Mouse (Mus musculus) MEL-GATA-1-ER (cell line): ENCODE data around the gene Ints3.

ENCODE experiments used
- DNase-seq: peaks from one replicate; pipeline ENCODE4 v3.0.0-alpha.2; 2012; ENCODE audit warnings: low read depth; ENCODE audit errors: extremely low read depth

The Ints3 gene

DNA sequence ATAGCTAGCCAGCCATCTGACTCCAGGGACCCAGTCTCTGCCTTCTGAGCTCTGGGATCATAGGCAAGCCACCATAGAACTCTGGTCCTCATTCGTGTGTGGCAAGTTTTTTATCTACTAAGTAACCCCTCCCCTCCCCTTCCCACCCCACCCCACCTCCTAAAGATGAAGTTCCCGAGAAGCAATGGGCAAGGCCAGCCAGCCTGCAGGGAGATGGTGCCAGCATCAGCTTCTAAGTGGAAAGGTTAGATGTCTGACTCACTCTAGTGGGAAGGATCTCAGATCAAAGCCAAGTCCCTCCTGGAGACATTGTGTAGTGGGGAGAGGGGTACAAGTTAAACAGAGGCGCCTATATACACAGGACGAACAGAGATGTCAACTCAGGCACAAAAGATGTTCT is 42.4 kb downstream of the Ints3 start:
- no peak for DNase-seq

DNA sequence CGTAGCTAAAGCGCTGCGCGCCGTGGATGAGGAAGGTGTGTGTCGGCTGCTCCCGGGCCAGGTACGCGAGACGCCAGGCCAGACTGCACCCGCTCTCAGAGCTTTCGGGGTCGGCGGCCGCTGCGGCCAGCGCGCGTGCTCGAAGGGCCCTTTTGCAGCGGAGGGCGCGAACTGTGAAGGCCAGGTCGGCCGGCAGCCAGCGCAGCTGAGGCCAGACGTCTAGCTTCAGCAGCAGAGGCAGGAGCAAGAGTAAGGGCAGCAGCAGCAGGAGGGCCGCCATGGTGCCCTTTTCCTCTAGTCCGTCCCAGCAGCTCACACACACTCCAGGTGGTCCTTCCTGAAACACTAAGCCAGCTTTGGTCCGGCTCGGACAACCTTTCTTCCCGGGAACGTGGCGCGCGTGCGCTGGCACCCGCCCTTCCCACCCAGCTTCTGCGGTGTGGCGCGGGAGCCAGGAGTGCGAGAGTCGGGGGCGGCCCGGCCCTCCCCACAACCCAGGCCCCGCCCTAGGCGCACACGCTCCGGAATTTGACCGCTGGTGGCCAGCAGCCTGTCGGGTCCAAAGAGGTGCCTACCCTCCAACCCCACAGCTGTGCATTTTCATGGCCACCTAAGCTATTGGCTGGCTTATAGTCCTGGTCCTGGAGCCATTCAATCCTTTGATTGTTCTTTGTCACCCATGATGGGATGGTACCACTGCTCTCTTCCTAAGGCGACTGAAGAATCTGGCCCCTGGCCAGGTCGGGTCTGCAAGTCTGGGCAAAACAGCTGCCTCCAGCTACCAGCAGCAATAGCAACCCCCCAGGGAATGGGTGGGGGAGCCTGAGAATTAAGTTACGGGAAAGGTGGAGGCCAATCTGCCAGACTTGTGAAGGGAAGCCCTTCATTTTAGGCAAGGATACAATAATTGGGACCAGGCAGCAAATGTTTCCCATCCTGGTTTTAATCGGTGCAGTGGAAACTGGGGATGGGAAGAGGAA is 43.6 kb downstream of the Ints3 start, which contains the start of gene Slc27a3:
Gene Slc27a3 (minus strand): TSS at position 428 of the 980 bp plus-strand sequence.
- DNase-seq: no peak

DNA sequence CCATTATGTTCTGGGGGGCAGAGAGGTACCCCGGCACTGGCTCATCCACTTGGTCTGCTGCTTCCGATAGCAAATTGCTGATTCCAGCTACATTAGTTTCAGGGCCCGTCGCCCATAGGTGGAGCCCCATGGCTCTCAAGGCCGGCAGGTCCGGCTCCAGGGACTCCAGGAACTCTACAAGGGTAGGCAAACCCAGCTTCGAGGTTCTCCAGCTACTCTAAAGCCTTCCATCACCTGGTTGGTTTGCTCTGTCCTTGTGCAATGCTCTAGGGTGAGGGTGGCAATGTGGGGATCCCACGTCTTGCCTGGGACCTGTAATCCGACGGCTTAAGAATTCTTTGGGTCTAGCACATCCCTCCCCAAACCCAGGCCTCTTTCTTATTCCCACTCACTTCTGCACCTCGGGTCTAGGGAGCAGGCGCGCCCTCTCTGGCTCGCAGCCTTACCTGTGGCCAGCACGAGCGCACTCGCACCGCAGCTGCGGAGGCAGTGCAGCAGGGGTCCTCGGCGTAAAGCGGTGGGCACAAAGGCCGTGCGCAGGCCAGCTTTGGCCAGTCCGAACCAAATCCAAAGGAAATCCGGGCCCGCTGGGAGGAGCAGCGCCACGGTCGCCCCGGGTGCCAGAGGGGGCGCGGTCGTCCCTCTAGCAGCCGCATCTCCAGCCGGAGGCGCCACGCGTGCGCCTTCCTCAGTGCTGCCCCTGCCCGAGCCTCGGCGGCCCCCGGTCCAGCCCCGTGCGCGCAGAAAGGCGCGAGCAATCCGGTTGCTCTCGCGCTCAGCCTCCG is 44.5 kb downstream of the Ints3 start:
- DNase-seq: no peak

DNA sequence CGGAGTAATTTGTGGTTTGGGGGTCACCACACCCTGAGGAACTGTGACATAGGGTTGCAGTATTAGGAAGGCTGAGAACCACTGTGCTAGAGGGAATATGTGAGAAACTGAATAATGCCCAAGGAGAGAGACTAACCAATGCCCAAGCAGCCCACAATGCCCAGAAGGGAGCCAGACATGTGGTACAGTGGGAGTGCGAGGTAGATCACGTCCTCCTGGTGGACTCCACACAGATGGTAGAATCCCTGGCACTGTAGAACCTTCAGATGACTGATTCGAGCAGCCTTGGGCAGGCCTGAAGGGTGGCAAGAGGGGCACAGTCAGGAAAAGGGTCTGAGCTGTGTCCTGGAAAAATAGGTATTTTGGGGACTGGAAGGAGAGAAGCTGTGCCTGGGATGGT is 45.2 kb downstream of the Ints3 start:
- no peak for DNase-seq

DNA sequence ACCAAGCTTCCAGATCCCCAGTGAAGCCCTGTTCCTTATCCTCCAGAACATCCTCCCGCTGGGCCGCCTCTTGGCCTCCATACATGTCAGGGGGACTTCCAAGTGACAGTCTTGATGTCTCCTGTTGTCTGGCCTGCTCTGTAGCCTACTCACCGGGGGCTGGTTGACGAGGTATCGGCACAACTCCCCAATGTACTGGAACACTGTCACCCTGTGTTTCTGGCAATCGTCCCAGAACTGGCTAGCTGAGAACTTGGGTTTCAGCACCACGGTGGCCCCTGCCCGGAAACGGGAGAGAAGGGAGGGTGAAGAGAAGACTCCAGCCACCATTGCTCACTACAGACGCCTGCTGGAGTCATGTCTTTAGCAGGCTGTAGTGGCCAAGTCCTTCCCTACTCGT is 45.9 kb downstream of the Ints3 start:
- DNase-seq: no peak

DNA sequence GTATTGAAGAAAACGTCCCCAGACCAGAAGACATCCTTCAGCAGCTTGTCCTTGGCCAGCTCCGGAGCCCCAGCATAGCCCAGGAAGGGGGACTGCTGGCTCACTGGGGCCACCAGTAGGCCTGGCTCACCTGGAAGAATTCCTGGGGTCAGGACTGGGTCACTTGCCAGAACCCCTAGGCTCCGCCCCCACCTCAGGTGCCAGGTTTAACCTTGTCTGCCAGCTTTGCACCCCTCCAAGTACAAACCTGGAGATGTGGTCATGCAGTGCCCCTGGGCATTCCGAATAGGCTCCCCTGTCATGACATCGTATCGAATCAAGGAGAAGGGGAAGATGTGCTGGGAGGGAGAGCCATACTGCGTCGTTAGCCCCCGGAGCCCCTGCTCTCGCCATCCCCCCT is 46.6 kb downstream of the Ints3 start:
- no peak for DNase-seq

DNA sequence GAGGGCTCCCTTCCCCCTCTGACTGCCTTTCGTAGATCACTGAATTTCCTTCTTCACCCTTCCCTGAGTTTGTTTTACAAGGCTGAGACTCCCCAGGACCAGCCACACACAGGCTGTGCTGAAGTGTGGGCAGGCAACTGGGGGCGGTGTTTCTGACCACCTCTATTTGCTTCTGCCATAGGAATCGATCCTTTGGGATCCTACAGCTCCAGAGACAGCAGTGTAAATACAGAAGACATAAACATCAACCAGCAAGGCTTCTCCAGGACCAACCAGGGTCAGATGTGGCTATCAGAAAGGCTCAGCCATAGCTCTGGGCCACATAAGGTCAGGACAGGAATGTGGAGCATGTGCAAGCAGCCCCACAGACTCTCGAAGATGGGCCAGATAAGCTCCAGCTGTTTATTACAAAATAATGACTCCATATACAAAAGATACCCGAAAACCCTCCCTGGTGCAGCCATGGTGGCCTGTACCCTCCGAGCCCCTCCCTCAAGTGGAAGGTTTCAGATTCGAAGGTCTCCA is 48.5 kb downstream of the Ints3 start:
- DNase-seq: no peak

DNA sequence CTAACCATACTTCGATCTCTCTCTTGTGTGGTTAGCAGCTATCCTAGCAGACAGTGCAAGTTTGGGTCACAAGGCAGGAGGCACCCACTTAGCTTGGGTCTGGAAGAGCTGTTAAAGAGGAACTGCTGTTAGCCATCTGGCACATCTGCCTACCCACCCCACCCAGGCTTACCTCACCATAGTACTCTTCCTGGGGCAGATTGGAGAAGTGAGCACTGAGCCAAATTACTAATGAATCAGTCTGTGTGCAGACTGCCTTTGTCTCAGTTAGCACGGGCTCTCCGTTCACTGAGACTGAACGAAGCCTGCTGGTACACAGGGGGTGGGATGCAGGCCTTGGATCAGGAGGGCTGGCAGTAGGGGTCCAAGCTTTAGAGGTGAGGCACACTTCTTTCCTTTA is 49.7 kb downstream of the Ints3 start:
- peak; percentile 93 for DNase-seq

DNA sequence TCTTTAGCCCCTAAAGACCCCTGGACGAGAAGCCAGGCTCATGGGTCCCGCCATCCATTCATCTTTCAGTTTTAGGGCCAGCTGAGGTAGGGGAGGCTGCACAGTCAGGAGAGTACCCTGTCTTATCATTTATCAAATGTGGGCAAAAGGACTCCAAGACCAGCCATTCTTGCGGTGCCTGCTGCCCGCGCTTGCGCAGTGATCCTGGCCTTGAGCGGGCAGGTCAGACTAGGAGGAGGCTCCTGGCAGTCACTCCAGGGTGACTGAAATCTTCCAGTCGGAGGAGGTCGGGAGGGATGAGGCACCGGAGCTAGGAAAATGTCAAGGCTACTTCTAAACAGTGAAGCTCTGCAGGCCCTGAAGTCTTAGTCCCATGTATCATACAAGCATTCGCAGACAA is 51.7 kb downstream of the Ints3 start:
- no peak for DNase-seq

DNA sequence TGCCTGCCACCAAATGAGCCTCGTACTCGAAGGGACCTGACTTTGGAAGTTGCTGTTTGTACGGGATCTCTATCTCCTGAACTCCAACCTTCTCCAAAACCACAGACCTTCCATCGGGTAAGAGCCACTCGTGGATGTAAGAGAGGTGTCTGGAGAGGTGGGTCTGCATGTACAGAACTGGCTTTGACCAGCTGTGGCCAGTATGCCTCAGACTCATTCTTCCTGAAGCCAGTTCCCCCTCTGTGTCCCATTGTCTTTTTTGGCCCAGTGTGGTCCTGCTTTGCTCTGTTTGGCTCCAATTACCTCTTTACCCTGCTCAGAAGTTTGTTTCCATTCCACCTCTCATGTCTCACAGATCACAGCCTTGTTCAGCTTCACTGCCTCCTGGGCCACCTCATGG is 54.9 kb downstream of the Ints3 start:
- DNase-seq: no peak

DNA sequence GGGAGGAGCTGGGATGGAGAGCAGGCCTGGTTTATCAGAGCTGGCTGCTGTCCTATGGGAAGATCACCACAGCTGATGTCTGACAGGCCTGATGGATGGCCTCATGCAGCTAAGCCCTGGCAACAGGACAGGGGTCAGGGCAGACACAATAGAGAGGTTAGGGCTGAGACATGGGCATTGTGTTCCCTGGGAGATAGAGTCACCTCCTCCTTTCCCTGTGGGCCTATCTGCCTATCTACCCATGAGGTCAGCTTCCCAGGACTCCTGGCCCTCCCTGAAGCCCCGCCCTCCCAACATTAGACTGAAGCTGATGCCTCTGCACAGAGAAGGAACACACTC is 57.2 kb downstream of the Ints3 start:
- DNase-seq: no peak

DNA sequence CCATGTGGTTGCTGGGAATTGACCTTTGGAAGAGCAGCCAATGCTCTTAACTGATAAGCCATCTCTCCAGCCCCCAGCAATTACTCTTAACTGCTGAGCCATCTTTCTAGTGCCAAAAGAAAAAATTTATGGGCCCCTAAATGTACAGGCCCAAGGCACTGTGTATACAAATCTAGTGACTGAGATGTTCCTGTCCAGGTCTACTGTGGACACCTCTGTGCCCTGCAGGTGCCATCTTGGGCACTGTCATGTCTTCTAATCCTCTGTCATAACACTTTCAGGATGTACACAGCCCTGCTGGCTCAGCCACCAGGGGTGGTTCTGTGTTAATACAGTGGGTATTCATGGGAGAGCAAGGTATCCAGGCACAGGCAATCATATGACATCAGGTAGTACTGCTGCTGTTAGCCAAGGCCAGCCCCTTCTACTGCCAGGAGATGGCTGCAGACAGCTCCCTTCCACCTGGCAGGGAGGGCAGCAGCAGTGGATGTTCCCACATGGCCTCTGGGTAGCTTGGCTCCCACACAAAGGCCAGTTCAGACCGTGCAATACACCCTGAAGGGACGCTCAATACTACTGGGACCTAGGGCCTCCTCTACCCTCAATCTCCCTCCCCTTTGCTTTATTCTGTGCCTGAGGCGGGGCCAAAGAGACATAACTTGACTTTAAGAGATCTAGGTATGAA is 57.7 kb downstream of the Ints3 start:
- no peak for DNase-seq

DNA sequence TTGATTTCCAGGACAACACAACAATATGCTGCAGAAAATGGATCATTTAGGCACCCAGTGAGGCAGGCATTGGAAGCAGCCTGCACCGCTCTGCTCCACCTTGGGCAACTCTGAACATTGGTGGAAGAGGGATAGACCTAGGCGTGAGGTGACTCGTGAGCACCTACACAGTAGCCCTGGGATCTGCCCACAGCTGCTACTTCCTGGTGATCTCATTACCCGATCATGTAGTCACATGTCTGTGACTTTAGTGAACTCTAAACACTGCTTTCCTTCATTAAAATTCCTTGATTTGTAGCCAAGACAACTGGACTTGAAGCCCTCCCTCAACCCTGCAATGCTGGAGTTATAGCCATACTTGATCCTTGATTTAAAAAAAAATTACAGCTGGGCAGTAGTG is 59.1 kb downstream of the Ints3 start:
- no peak for DNase-seq

DNA sequence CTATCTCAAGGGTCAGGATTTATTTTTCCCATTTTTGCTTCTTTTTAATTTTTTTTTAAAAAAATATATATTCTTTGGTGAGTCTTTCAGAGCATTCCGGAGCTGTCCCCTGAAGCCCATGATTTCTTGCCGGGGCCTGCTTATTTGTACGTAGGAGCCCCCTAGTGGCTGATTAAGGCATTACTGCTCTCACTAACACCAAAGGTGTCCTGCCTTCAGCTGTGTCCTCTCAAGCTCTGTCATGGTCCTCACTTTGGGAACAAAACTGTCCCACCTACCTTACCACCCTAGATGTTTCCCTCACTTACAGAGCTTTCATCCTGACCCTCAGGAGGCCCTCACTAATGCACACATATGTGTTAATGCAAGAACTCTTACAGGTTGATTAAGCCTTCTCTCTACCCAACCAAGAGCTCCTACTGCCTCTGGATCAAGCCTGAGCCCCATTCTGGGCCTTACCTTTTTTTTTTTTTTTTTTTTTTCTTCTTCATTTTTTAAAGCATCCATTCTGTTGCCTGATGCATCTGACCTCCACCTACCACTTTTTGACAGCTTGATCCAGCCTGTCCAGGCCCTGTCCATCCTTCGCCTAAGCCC is 59.9 kb downstream of the Ints3 start:
- DNase-seq: peak; percentile 82

DNA sequence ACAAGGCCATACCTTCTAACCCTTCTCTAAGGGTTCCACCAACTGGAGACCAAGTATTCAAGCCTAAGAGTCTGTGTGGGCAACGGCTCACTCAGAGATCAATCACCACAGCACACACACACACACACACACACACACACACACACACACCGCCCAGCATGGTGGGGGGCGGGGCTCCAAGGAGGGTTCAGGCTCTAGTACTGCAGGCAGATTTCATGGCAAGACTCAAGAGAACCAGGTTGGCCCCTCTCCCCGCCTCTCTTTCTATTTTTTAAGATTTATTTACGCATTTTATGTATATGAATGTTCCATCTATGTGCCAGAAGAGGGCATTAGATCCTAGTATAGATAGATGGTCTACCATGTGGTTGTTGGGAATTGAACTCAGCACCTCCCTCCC is 60.6 kb downstream of the Ints3 start:
- DNase-seq: no peak

DNA sequence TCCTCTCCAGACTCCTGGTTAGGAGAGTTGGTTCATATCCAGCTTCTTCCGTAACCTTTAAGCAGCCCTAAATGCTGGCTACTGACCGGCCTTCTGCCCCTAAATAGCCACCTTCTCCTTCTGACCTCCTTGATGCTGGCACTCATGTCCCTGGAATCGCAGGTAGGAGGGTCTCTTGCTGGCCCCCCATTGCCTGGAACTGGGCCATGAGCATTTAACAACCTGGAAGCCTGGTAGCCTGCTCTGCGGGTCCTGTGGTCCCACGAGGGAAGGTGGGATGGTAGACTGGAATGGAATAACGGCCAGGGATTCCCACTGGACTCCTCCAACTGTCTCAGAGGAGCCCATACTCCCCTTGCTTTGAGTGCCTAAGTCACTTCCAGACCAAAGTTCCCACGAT is 61.6 kb downstream of the Ints3 start:
- DNase-seq: no peak

DNA sequence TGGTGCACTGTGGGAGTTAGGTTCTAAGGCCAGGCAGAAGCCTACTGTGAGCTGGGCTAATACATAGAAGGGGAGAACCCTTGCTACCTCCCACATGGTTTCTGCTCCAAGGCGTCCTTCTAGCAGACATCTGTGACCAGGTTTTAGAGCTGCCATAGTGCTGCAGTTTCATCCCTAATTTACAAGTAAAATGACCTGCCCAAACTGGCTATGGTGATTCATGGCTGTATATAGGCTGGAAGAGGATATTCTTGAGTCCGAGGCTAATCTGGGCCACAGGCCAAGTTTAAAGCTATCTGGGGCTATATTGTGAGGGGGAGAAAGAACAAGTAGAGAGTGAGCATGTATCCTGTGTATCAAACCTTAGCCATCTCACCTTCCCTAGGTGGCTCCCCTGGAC is 64.4 kb downstream of the Ints3 start:
- no peak for DNase-seq

DNA sequence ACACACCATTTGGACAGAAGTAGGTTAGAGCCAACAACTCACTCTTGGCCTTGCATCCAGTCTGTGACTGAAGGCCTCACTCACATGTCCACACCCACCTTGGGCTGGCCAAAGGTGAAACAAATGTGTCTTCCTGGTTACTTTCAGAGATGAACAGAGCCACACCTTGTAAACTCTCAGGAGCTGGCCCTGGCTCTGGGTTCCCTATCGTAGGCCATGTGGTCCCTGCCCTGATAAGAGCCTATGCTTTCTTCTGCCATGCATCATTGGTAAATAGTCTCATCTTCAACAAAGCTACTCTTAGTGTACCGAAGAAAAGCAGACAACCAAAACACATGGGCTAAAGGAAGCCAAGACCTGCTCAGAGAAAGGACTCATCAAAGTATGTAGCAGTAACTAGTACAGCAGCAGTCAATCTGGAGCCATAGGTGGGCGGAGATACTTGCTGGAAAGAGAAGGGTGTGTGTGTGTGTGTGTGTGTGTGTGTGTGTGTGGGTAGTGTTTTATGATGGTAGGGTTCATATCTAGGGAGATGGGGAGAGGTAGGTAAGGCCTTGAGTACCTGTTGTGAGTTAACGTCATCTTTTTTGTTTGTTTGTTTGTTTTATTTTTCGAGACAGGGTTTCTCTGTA is 66.3 kb downstream of the Ints3 start:
- DNase-seq: no peak

DNA sequence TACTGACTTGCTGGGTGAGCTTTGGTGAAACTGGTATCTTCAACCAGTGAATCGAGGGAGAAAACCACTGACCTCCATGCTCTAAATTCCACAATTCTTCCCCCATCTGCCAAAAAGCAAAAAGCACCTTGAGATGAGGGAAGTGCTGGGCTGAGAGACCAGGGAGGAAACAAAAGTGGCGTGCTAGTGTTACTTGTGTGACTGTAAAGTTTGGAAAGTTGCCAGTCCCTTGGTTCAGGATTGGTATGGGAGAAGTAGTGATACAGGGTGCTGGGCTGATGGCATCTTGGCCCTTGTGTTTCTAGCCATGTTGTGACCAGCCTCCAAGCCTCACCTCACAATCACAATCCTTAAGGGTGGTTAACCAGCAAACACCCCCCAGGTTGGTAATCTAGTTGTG is 71.1 kb downstream of the Ints3 start:
- no peak for DNase-seq

DNA sequence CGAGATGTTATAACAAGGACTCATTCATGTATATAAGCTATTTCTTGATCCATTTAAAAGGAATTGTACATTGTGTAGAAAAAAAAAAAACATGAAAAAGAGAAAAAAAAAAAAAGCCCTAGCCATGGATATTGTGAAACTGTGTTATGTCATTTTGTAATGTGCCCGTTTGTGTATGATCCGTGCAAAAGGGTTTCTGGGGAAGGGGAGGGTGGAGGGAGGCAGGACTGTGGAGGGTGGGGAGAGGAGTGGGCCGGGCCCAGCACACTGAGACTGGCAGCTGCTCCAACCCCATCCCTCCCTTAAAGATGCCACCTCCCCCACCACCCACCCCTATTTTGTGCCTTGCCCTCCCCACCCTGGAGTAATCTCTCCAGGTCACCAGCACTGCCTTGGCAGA is 71.9 kb downstream of the Ints3 start:
- no peak for DNase-seq

DNA sequence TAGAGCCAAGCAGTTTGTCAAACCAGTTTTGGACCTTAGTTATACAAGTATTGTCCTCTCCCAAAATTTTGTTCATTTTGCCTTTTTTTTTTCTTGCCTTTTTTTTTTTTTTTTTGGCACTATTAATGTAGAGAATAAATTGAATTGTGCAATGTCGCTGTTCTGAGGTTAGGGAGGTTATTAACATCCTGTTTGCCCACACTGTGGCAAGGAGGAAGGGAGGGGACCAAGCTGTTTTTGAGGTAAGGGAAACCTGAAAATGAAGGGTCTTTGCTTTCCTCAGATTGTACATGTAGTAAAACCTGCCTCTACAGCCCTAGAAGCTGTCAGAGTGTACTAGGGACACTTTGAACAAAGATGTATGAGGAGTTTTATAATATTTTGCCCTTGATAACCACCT is 74.2 kb downstream of the Ints3 start:
- no peak for DNase-seq
